Mouse (Mus musculus): ENCODE measurements at regions not wholly inside any gene's neighbourhood (a gene's known extent, or its start where the extent isn't known, plus 50 kb on each side); places are given as distances from the start of the nearest gene placed in this dataset.

DNA sequence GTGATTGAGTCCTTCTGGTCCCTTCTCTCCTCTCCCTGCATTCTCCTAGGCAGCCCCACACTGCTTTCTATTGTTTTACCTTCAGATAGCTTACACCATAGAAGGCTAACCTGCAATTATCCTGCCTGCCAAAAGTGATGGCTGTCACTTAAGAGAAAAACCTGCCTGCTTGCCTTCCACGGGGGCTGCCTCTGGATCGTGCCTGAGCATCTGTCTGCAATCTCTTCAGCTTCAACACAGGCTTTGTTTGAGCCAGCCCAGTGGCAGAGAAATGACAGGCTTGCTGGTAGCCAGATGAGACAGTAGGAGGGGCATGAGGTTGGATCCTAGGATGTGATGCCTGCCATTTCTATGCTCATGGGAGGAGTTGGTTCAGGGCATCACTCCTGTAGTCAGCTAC, 345.2 kb upstream of the Tshz3 start:
- no peaks in the 10 kb centered on the region for H3K36me3 ChIP-seq (ENCODE audit: control insufficient read depth, insufficient read depth)
- no peak overlapping the region for H3K27ac ChIP-seq (ENCODE audit: low read depth, low read length)
- no peak for TF ChIP-seq CTCF (IDR thresholded peaks at IDR 0.05; ENCODE audit: low read depth)
- no peaks in the 10 kb centered on the region for H3K9me3 ChIP-seq (ENCODE audit: control insufficient read depth)
- H3K4me3 ChIP-seq (ENCODE audit: low read depth, low read length): no peak overlapping the region
- H3K9ac ChIP-seq (ENCODE audit: low read depth, low read length): no peak overlapping the region
- H3K4me2 ChIP-seq (replicated peaks; ENCODE audit: low read depth): no peak overlapping the region
- no peaks in the 10 kb centered on the region for H3K4me1 ChIP-seq (replicated peaks; ENCODE audit: control insufficient read depth, insufficient read depth, low read length)
- 52% methylated on average over 2 of the region's 2 CpGs for WGBS
- ATAC-seq: no peak
- H3K27me3 ChIP-seq (replicated peaks; ENCODE audit: control insufficient read depth, insufficient read depth, low read length): no peaks in the 10 kb centered on the region

DNA sequence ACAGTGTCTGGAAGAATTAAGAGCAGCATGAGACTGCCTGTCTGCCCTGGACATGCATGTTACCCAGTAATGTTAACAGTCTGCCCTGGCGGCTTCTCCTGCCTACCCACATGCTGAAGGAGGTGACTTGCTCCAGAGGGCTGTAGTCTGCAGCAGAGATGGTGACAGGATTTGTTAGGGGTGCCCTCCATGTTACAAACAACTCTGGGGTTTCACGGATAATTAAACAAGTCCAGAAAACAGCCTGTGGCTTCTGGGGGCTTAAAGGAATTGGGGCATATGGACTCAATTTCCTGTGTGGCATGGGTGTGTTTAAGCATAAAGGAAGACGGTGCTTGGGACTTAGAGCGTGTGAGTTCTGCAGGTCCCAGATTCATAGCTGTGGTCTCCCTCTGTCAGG, 347.3 kb upstream of the Tshz3 start:
- TF ChIP-seq CTCF (IDR thresholded peaks at IDR 0.05; ENCODE audit: low read depth): no peak
- no peaks in the 10 kb centered on the region for H3K36me3 ChIP-seq (ENCODE audit: control insufficient read depth, insufficient read depth)
- H3K27me3 ChIP-seq (replicated peaks; ENCODE audit: control insufficient read depth, insufficient read depth, low read length): no peaks in the 10 kb centered on the region
- no peaks in the 10 kb centered on the region for H3K9me3 ChIP-seq (ENCODE audit: control insufficient read depth)
- H3K27ac ChIP-seq (ENCODE audit: low read depth, low read length): no peak overlapping the region
- H3K4me2 ChIP-seq (replicated peaks; ENCODE audit: low read depth): no peak overlapping the region
- WGBS: 62% methylated on average over 4 of the region's 4 CpGs
- H3K4me1 ChIP-seq (replicated peaks; ENCODE audit: control insufficient read depth, insufficient read depth, low read length): no peaks in the 10 kb centered on the region
- ATAC-seq: no peak
- no peak overlapping the region for H3K4me3 ChIP-seq (ENCODE audit: low read depth, low read length)
- no peak overlapping the region for H3K9ac ChIP-seq (ENCODE audit: low read depth, low read length)

- Histone ChIP-seq H3K9ac (ENCODE audit: low read depth, low read length) (no peak overlapping the region), H3K36me3 (ENCODE audit: control insufficient read depth, insufficient read depth) (no peaks in the 10 kb centered on the region), H3K4me2 (replicated peaks; ENCODE audit: low read depth) (no peak overlapping the region), H3K27me3 (replicated peaks; ENCODE audit: control insufficient read depth, insufficient read depth, low read length) (no peaks in the 10 kb centered on the region), H3K4me1 (replicated peaks; ENCODE audit: control insufficient read depth, insufficient read depth, low read length) (no peaks in the 10 kb centered on the region), H3K4me3 (ENCODE audit: low read depth, low read length) (no peak overlapping the region), H3K27ac (ENCODE audit: low read depth, low read length) (no peak overlapping the region), H3K9me3 (ENCODE audit: control insufficient read depth) (no peaks in the 10 kb centered on the region)
- TF ChIP-seq CTCF (IDR thresholded peaks at IDR 0.05; ENCODE audit: low read depth): no peak
- WGBS: 55% methylated on average over 8 of the region's 8 CpGs
- ATAC-seq: no peak
Measured at GRCm38 (mm10) chr7:36348195-36348594, 349.7 kb upstream of the Tshz3 start.

GRCm38 (mm10) chr7:36334857-36335256, 363.1 kb upstream of the Tshz3 start:
- 92% methylated on average over 5 of the region's 5 CpGs for WGBS
- H3K4me1 ChIP-seq (replicated peaks; ENCODE audit: control insufficient read depth, insufficient read depth, low read length): no peaks in the 10 kb centered on the region
- H3K27ac ChIP-seq (ENCODE audit: low read depth, low read length): no peak overlapping the region
- no peaks in the 10 kb centered on the region for H3K9me3 ChIP-seq (ENCODE audit: control insufficient read depth)
- H3K4me2 ChIP-seq (replicated peaks; ENCODE audit: low read depth): no peak overlapping the region
- no peaks in the 10 kb centered on the region for H3K36me3 ChIP-seq (ENCODE audit: control insufficient read depth, insufficient read depth)
- ATAC-seq: no peak
- no peak overlapping the region for H3K9ac ChIP-seq (ENCODE audit: low read depth, low read length)
- H3K4me3 ChIP-seq (ENCODE audit: low read depth, low read length): no peak overlapping the region
- TF ChIP-seq CTCF (IDR thresholded peaks at IDR 0.05; ENCODE audit: low read depth): no peak
- H3K27me3 ChIP-seq (replicated peaks; ENCODE audit: control insufficient read depth, insufficient read depth, low read length): no peaks in the 10 kb centered on the region

DNA sequence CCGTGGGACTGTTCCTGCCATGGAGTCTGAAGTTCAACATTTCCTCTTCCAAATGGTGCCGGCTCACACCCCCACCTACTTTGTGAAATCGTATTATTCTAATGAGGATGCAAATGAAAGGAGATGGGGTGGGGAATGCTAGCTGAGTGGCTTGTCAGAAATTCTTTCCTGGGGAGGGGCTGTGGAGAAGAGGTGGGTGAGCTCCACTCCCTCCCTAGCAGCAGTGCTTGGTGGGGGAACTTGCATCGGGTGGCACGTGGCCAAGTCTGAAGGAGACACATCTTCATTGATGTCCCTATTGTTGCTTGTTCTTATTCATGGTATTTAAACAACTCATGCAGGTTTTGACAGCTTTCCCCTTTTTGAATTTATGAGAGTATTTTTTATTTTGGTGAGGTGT, 363.8 kb upstream of the Tshz3 start:
- Histone ChIP-seq H3K4me3 (ENCODE audit: low read depth, low read length) (no peak overlapping the region), H3K27ac (ENCODE audit: low read depth, low read length) (no peak overlapping the region), H3K9me3 (ENCODE audit: control insufficient read depth) (no peaks in the 10 kb centered on the region), H3K4me1 (replicated peaks; ENCODE audit: control insufficient read depth, insufficient read depth, low read length) (no peaks in the 10 kb centered on the region), H3K4me2 (replicated peaks; ENCODE audit: low read depth) (no peak overlapping the region), H3K9ac (ENCODE audit: low read depth, low read length) (no peak overlapping the region), H3K36me3 (ENCODE audit: control insufficient read depth, insufficient read depth) (no peaks in the 10 kb centered on the region), H3K27me3 (replicated peaks; ENCODE audit: control insufficient read depth, insufficient read depth, low read length) (no peaks in the 10 kb centered on the region)
- TF ChIP-seq CTCF (IDR thresholded peaks at IDR 0.05; ENCODE audit: low read depth): no peak
- 26% methylated on average over 5 of the region's 5 CpGs for WGBS
- no peak for ATAC-seq

DNA sequence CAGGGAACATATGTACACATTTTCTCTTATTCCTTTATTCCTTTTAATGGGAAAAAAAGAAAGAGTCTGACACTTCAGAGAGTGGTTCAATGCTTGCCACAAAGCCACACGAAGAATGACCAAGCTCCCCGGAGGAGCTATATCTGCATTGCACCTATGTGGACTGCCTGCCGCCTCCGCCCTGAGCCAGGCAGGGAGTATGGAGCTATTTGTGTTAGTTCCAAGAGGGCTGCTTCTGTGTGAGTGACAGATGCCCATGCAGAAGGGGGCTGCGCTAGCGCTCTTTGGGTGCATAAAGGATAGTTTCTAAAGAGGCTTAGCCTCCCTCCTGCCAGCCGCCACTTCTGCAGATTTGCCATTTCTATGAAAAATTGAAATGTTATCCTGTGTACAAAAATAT, 365.3 kb upstream of the Tshz3 start:
- 81% methylated on average over 7 of the region's 7 CpGs for WGBS
- H3K4me1 ChIP-seq (replicated peaks; ENCODE audit: control insufficient read depth, insufficient read depth, low read length): no peaks in the 10 kb centered on the region
- H3K36me3 ChIP-seq (ENCODE audit: control insufficient read depth, insufficient read depth): no peaks in the 10 kb centered on the region
- H3K27ac ChIP-seq (ENCODE audit: low read depth, low read length): no peak overlapping the region
- no peak overlapping the region for H3K4me3 ChIP-seq (ENCODE audit: low read depth, low read length)
- no peak overlapping the region for H3K4me2 ChIP-seq (replicated peaks; ENCODE audit: low read depth)
- no peaks in the 10 kb centered on the region for H3K27me3 ChIP-seq (replicated peaks; ENCODE audit: control insufficient read depth, insufficient read depth, low read length)
- H3K9me3 ChIP-seq (ENCODE audit: control insufficient read depth): no peaks in the 10 kb centered on the region
- ATAC-seq: no peak
- TF ChIP-seq CTCF (IDR thresholded peaks at IDR 0.05; ENCODE audit: low read depth): no peak
- no peak overlapping the region for H3K9ac ChIP-seq (ENCODE audit: low read depth, low read length)

GRCm38 (mm10) chr7:36328141-36328540, 369.8 kb upstream of the Tshz3 start:
- TF ChIP-seq CTCF (IDR thresholded peaks at IDR 0.05; ENCODE audit: low read depth): no peak
- no peak overlapping the region for H3K4me3 ChIP-seq (ENCODE audit: low read depth, low read length)
- no peaks in the 10 kb centered on the region for H3K4me1 ChIP-seq (replicated peaks; ENCODE audit: control insufficient read depth, insufficient read depth, low read length)
- no peaks in the 10 kb centered on the region for H3K9me3 ChIP-seq (ENCODE audit: control insufficient read depth)
- H3K27ac ChIP-seq (ENCODE audit: low read depth, low read length): no peak overlapping the region
- H3K4me2 ChIP-seq (replicated peaks; ENCODE audit: low read depth): no peak overlapping the region
- ATAC-seq: no peak
- WGBS: 79% methylated on average over 2 of the region's 2 CpGs
- H3K36me3 ChIP-seq (ENCODE audit: control insufficient read depth, insufficient read depth): no peaks in the 10 kb centered on the region
- H3K9ac ChIP-seq (ENCODE audit: low read depth, low read length): no peak overlapping the region
- no peaks in the 10 kb centered on the region for H3K27me3 ChIP-seq (replicated peaks; ENCODE audit: control insufficient read depth, insufficient read depth, low read length)
